Mouse (Mus musculus) neural tube, embryonic 11.5 days (tissue): ENCODE results near the gene Fam71e1. TPM values are rescaled to one million over a fixed set of nuclear protein-coding genes. Genes with fewer than 3 reads are reported as not detected.

ENCODE experiments used
- ATAC-seq: fragments of 200-750 bp; cut with Nextera tagmentation; 2 replicates; pipeline ENCODE4 v1.8.0; 2017; ENCODE audit warnings: moderate number of reproducible peaks, mild to moderate bottlenecking, moderate TSS enrichment, moderate library complexity; ENCODE audit not compliant: insufficient read depth, low FRiP score, low TSS enrichment
- DNase-seq: peaks from one replicate; pipeline ENCODE4 v3.0.0-alpha.2; 2015; ENCODE audit warnings: low spot score
- H3K27ac ChIP-seq: fragments of 300-500 bp; sonication (generic); 2 replicates; pipeline ENCODE4 v1.5.1; 2014; ENCODE audit warnings: low read depth, mild to moderate bottlenecking, low read length
- H3K27me3 ChIP-seq: fragments of 300-500 bp; sonication (generic); 2 replicates; pipeline ENCODE4 v1.6.1; 2014; ENCODE audit warnings: mild to moderate bottlenecking, low read length, mixed read lengths; ENCODE audit not compliant: control insufficient read depth, insufficient read depth
- H3K36me3 ChIP-seq: fragments of 300-500 bp; sonication (generic); 2 replicates; pipeline ENCODE4 v1.6.1; 2014; ENCODE audit warnings: mild to moderate bottlenecking, low read length, moderate library complexity, mixed read lengths; ENCODE audit not compliant: control insufficient read depth, insufficient read depth
- H3K4me1 ChIP-seq: fragments of 300-500 bp; sonication (generic); 2 replicates; pipeline ENCODE4 v1.6.1; 2014; ENCODE audit warnings: low read length, mixed read lengths; ENCODE audit not compliant: control insufficient read depth, insufficient read depth
- H3K4me2 ChIP-seq: fragments of 300-500 bp; sonication (generic); 2 replicates; pipeline ENCODE4 v1.6.1; 2014; ENCODE audit warnings: low read depth, mild to moderate bottlenecking, moderate library complexity
- H3K4me3 ChIP-seq: fragments of 300-500 bp; sonication (generic); 2 replicates; pipeline ENCODE4 v1.5.1; 2014; ENCODE audit warnings: low read depth, low read length
- H3K9ac ChIP-seq: fragments of 300-500 bp; sonication (generic); 2 replicates; pipeline ENCODE4 v1.6.1; 2014; ENCODE audit warnings: mild to moderate bottlenecking, low read length
- H3K9me3 ChIP-seq: fragments of 300-500 bp; sonication (generic); 2 replicates; pipeline ENCODE4 v1.6.1; 2016; ENCODE audit warnings: low read length; ENCODE audit not compliant: control insufficient read depth
- WGBS: fragments of 180-500 bp; shearing (Covaris S2); extraction: QIAGEN DNeasy Blood & Tissue Kit; methylation state at CpG from one replicate; pipeline ENCODE4 v1.1.7; 2014; 5-methylcytosine and 5-hydroxymethylcytosine counted together
- polyA plus RNA-seq: library from polyadenylated mRNA; unstranded; fragments of >200 nt; fragmentation: Nextera tagmentation; extraction: Ambion mirVana; gene quantifications from 2 replicates; pipeline ENCODE4 v1.2.1, GENCODE M21; 2014

Fam71e1 gene
- polyA plus RNA-seq, 1 experiment from 2014 or later: 12.3 TPM

GRCm38 (mm10) chr7:44533746-44534045 is 37.3 kb downstream of the Fam71e1 start:
- H3K9me3 ChIP-seq: no peaks in the 10 kb centered on the region
- H3K4me1 ChIP-seq: no peaks in the 10 kb centered on the region
- H3K27me3 ChIP-seq: no peaks in the 10 kb centered on the region
- ATAC-seq: no peak
- no peak for DNase-seq
- no peak overlapping the region for H3K4me3 ChIP-seq
- peaks cover 12% of the 10 kb centered on the region for H3K36me3 ChIP-seq
- H3K4me2 ChIP-seq: no peak overlapping the region
- WGBS: 75% methylated on average over 12 of the region's 12 CpGs
- H3K9ac ChIP-seq: no peak overlapping the region
- H3K27ac ChIP-seq: no peak overlapping the region

GRCm38 (mm10) chr7:44534242-44534641 is 37.9 kb downstream of the Fam71e1 start:
- ATAC-seq: no peak
- H3K4me3 ChIP-seq: no peak overlapping the region
- H3K4me2 ChIP-seq: no peak overlapping the region
- H3K27me3 ChIP-seq: no peaks in the 10 kb centered on the region
- H3K27ac ChIP-seq: no peak overlapping the region
- 91% methylated on average over 13 of the region's 13 CpGs for WGBS
- H3K9ac ChIP-seq: no peak overlapping the region
- no peaks in the 10 kb centered on the region for H3K4me1 ChIP-seq
- DNase-seq: no peak
- H3K9me3 ChIP-seq: no peaks in the 10 kb centered on the region
- H3K36me3 ChIP-seq: peaks cover 16% of the 10 kb centered on the region

- Histone ChIP-seq H3K27ac (no peak overlapping the region), H3K9me3 (no peaks in the 10 kb centered on the region), H3K27me3 (no peaks in the 10 kb centered on the region), H3K4me1 (no peaks in the 10 kb centered on the region), H3K36me3 (peaks cover 19% of the 10 kb centered on the region), H3K4me2 (no peak overlapping the region), H3K4me3 (no peak overlapping the region), H3K9ac (no peak overlapping the region)
- 85% methylated on average over 19 of the region's 19 CpGs for WGBS
- ATAC-seq (no peak), DNase-seq (no peak)
Observed at GRCm38 (mm10) chr7:44534656-44535441, 38.5 kb downstream of the Fam71e1 start.

- H3K27me3 ChIP-seq: no peaks in the 10 kb centered on the region
- DNase-seq: no peak
- 92% methylated on average over 27 of the region's 27 CpGs for WGBS
- ATAC-seq: no peak
- no peak overlapping the region for H3K9ac ChIP-seq
- H3K4me1 ChIP-seq: no peaks in the 10 kb centered on the region
- no peak overlapping the region for H3K4me3 ChIP-seq
- H3K9me3 ChIP-seq: no peaks in the 10 kb centered on the region
- no peak overlapping the region for H3K4me2 ChIP-seq
- no peak overlapping the region for H3K27ac ChIP-seq
- peaks cover 26% of the 10 kb centered on the region for H3K36me3 ChIP-seq
Observed at GRCm38 (mm10) chr7:44535657-44536589, 39.5 kb downstream of the Fam71e1 start.

GRCm38 (mm10) chr7:44536590-44536968 is 40.2 kb downstream of the Fam71e1 start:
- WGBS: 96% methylated on average over 6 of the region's 6 CpGs
- peaks cover 26% of the 10 kb centered on the region for H3K36me3 ChIP-seq
- no peak overlapping the region for H3K4me2 ChIP-seq
- no peaks in the 10 kb centered on the region for H3K4me1 ChIP-seq
- H3K4me3 ChIP-seq: no peak overlapping the region
- DNase-seq (no peak), ATAC-seq (no peak)
- H3K27me3 ChIP-seq: no peaks in the 10 kb centered on the region
- H3K9ac ChIP-seq: no peak overlapping the region
- H3K27ac ChIP-seq: no peak overlapping the region
- no peaks in the 10 kb centered on the region for H3K9me3 ChIP-seq

- Histone ChIP-seq H3K9me3 (no peaks in the 10 kb centered on the region), H3K4me1 (no peaks in the 10 kb centered on the region), H3K4me2 (no peak overlapping the region), H3K9ac (no peak overlapping the region), H3K36me3 (peaks cover 26% of the 10 kb centered on the region), H3K4me3 (no peak overlapping the region), H3K27ac (no peak overlapping the region), H3K27me3 (no peaks in the 10 kb centered on the region)
- DNase-seq (no peak), ATAC-seq (no peak)
- 88% methylated on average over 7 of the region's 7 CpGs for WGBS
Observed at GRCm38 (mm10) chr7:44537009-44537408, 40.6 kb downstream of the Fam71e1 start.

GRCm38 (mm10) chr7:44537496-44537895 is 41.1 kb downstream of the Fam71e1 start:
- no peak for DNase-seq

GRCm38 (mm10) chr7:44538756-44539624 is 42.6 kb downstream of the Fam71e1 start:
- Histone ChIP-seq H3K36me3 (peaks cover 23% of the 10 kb centered on the region), H3K4me1 (no peaks in the 10 kb centered on the region), H3K4me2 (no peak overlapping the region), H3K9me3 (no peaks in the 10 kb centered on the region), H3K27me3 (no peaks in the 10 kb centered on the region), H3K4me3 (no peak overlapping the region), H3K9ac (no peak overlapping the region), H3K27ac (no peak overlapping the region)
- ATAC-seq (no peak), DNase-seq (no peak)
- WGBS: 94% methylated on average over 41 of the region's 41 CpGs

More at GRCm38 (mm10) chr7:44537496-44537895, 41.1 kb downstream of the Fam71e1 start:
- no peak for ATAC-seq
- no peak overlapping the region for H3K27ac ChIP-seq
- WGBS: 96% methylated on average over 13 of the region's 13 CpGs
- no peaks in the 10 kb centered on the region for H3K27me3 ChIP-seq
- H3K4me1 ChIP-seq: no peaks in the 10 kb centered on the region
- H3K4me3 ChIP-seq: no peak overlapping the region
- H3K4me2 ChIP-seq: no peak overlapping the region
- no peaks in the 10 kb centered on the region for H3K9me3 ChIP-seq
- H3K9ac ChIP-seq: no peak overlapping the region
- peaks cover 26% of the 10 kb centered on the region for H3K36me3 ChIP-seq
